32 mouse cellular contexts compared by ENCODE assay signal in genomic region chr3:108892914-108893313, GRCm38 (mm10). TPM values are rescaled to one million over a fixed set of nuclear protein-coding genes. Genes with fewer than 3 reads are reported as not detected.
DNase-seq lines count a peak whose midpoint lies in the region; ATAC-seq and TF ChIP-seq lines count a peak whose summit lies in the region.
"Had no signal": no experiment of that assay in that cellular context is flagged by ENCODE, and none has a peak within 500 bp of the region (broad histone marks: within the 10 kb centered on the region; RNA-seq: fewer than 3 reads in every experiment).

No protein-coding gene starts in this region.

- WGBS in intestine, embryonic 16.5 days = 44% methylated on average over 4 of the region's 4 CpGs
- WGBS in small intestine, adult 2 months = 32% methylated on average over 4 of the region's 4 CpGs

- DNase-seq in heart, adult 11 months = peak; percentile 29
- no peak for DNase-seq in heart, postnatal 4 days
- no peak for DNase-seq in left cerebral cortex, postnatal 36 days (ENCODE audit: low spot score in 2 of 2)
- no peak for DNase-seq in lung, postnatal 4 days
- DNase-seq: adrenal gland, adult 8-10 months; adrenal gland, postnatal 25 days; cerebellum, adult 11-12 months; cerebellum, adult 8-10 months; cerebellum, postnatal 10 days; cerebellum, postnatal 36 days; embryo, embryonic 11 days; gastrocnemius, postnatal 10 days; gastrocnemius, postnatal 36 days; heart, adult 2 months; heart, postnatal 14 days had no signal

- H3K36me3 ChIP-seq in intestine, embryonic 16.5 days (ENCODE audit: control insufficient read depth, insufficient read depth, low read length) = no peaks in the 10 kb centered on the region
- no peaks in the 10 kb centered on the region for H3K36me3 ChIP-seq in small intestine, adult 2 months (ENCODE audit: control insufficient read depth, insufficient read depth, low read length)
- H3K36me3 ChIP-seq: embryonic facial prominence, embryonic 10.5 days; embryonic facial prominence, embryonic 13.5 days; forebrain, embryonic 10.5 days; heart, embryonic 10.5 days; heart, embryonic 13.5 days; hindbrain, embryonic 12.5 days; hindbrain, embryonic 15.5 days had no signal

- no peak for TF ChIP-seq CTCF in small intestine, adult 2 months (IDR thresholded peaks at IDR 0.05; ENCODE audit: extremely low read depth, insufficient read length, insufficient replicate concordance, low read depth, low read length)

- H3K9me3 ChIP-seq in intestine, embryonic 16.5 days (ENCODE audit: control insufficient read depth, low read length) = no peaks in the 10 kb centered on the region
- H3K9me3 ChIP-seq: embryonic facial prominence, embryonic 10.5 days; embryonic facial prominence, embryonic 13.5 days; forebrain, embryonic 10.5 days; forebrain, embryonic 13.5 days; heart, embryonic 10.5 days; heart, embryonic 13.5 days; hindbrain, embryonic 12.5 days; hindbrain, embryonic 15.5 days had no signal

- no peak for TF ChIP-seq POLR2A in small intestine, adult 2 months (IDR thresholded peaks at IDR 0.05; ENCODE audit: low read depth, low read length)

- no peak overlapping the region for H3K4me2 ChIP-seq in intestine, embryonic 16.5 days (ENCODE audit: low read depth, low read length)
- H3K4me2 ChIP-seq: embryonic facial prominence, embryonic 13.5 days; forebrain, embryonic 13.5 days; heart, embryonic 13.5 days; hindbrain, embryonic 12.5 days; hindbrain, embryonic 15.5 days had no signal

- H3K9ac ChIP-seq in intestine, embryonic 16.5 days (ENCODE audit: low read depth, low read length) = no peak overlapping the region
- H3K9ac ChIP-seq: embryonic facial prominence, embryonic 13.5 days; forebrain, embryonic 13.5 days; heart, embryonic 13.5 days; hindbrain, embryonic 12.5 days; hindbrain, embryonic 15.5 days had no signal

- intact Hi-C loops in left cerebral cortex, postnatal 36 days (cut with DNase I) = no loop called here

- H3K27ac ChIP-seq in intestine, embryonic 16.5 days (ENCODE audit: low read length) = 0 out of 2 replicates have a peak overlapping the region, but pooled peaks have one; percentile 39
- H3K27ac ChIP-seq in small intestine, adult 2 months (ENCODE audit: insufficient read depth, low read depth, low read length) = peak overlapping the region; percentile 43
- H3K27ac ChIP-seq: embryonic facial prominence, embryonic 10.5 days; embryonic facial prominence, embryonic 13.5 days; forebrain, embryonic 10.5 days; forebrain, embryonic 13.5 days; heart, adult 2 months; heart, embryonic 10.5 days; heart, embryonic 13.5 days; hindbrain, embryonic 12.5 days; hindbrain, embryonic 15.5 days had no signal

- no peaks in the 10 kb centered on the region for H3K4me1 ChIP-seq in intestine, embryonic 16.5 days (ENCODE audit: control insufficient read depth, insufficient read depth, low read length)
- H3K4me1 ChIP-seq in small intestine, adult 2 months (ENCODE audit: control insufficient read depth, insufficient read depth, insufficient read length, low read length) = peaks cover 4% of the 10 kb centered on the region; the same call in 1 of the 2 replicates
- H3K4me1 ChIP-seq: embryonic facial prominence, embryonic 10.5 days; embryonic facial prominence, embryonic 13.5 days; forebrain, embryonic 10.5 days; forebrain, embryonic 13.5 days; heart, embryonic 10.5 days; heart, embryonic 13.5 days; hindbrain, embryonic 12.5 days; hindbrain, embryonic 15.5 days had no signal

- no peaks in the 10 kb centered on the region for H3K27me3 ChIP-seq in intestine, embryonic 16.5 days (replicated peaks; ENCODE audit: control insufficient read depth, insufficient read depth, low read length)
- no peaks in the 10 kb centered on the region for H3K27me3 ChIP-seq in small intestine, adult 2 months (ENCODE audit: control insufficient read depth, insufficient read depth, low read length)
- H3K27me3 ChIP-seq: embryonic facial prominence, embryonic 13.5 days; forebrain, embryonic 13.5 days; heart, embryonic 13.5 days; hindbrain, embryonic 12.5 days; hindbrain, embryonic 15.5 days had no signal

- peak; percentile 92 for ATAC-seq in intestine, embryonic 16.5 days
- ATAC-seq: activated CD4-positive, CD25-positive, alpha-beta regulatory T cell, adult 4 months; forebrain, embryonic 13.5 days; forebrain, embryonic 16.5 days had no signal

- no peak overlapping the region for H3K4me3 ChIP-seq in intestine, embryonic 16.5 days (ENCODE audit: low read length)
- no peak overlapping the region for H3K4me3 ChIP-seq in small intestine, adult 2 months (ENCODE audit: low read depth, low read length)
- H3K4me3 ChIP-seq: embryonic facial prominence, embryonic 10.5 days; embryonic facial prominence, embryonic 13.5 days; erythroblast, embryonic 14.5 days; forebrain, embryonic 10.5 days; forebrain, embryonic 13.5 days; heart, adult 2 months; heart, embryonic 10.5 days; heart, embryonic 13.5 days; hindbrain, embryonic 12.5 days; hindbrain, embryonic 15.5 days had no signal

RNA-seq across cellular contexts. Expression of gene Fndc7, which starts 3.1 kb away (rescaled TPM):
- total RNA-seq in heart, postnatal 4 days (2021) = under 1 TPM; 0.09 to 0.14 TPM
- 0.11 and 0.47 TPM in 2 replicates for polyA plus RNA-seq in intestine, embryonic 16.5 days (2015; fragmentation: Nextera tagmentation; extraction: Ambion mirVana)
- 0.10 TPM in 2 replicates for polyA plus RNA-seq in small intestine, adult 2 months (2012; rRNA removed)
- not detected for total RNA-seq in left cerebral cortex, postnatal 36 days (2021)
- total RNA-seq: gastrocnemius, adult 18-20 months; hematopoietic stem cell, adult 5-6 weeks had no signal
- polyA plus RNA-seq: erythroblast, embryonic 14.5 days; forebrain, embryonic 10.5 days; forebrain, embryonic 13.5 days; forebrain, embryonic 16.5 days had no signal

RNA-seq across cellular contexts. Expression of gene Prpf38b, which starts 18.6 kb away (rescaled TPM):
- 10 to 100 TPM; 31.8 to 36.2 TPM for total RNA-seq in heart, postnatal 4 days (2021)
- polyA plus RNA-seq in intestine, embryonic 16.5 days (2015; fragmentation: Nextera tagmentation; extraction: Ambion mirVana) = 53.6 and 57.8 TPM in 2 replicates
- 38.0 and 73.9 TPM in 2 replicates for polyA plus RNA-seq in small intestine, adult 2 months (2012; rRNA removed)
- 10 to 100 TPM; 28.0 to 54.5 TPM for total RNA-seq in left cerebral cortex, postnatal 36 days (2021)

RNA-seq across cellular contexts. Expression of gene Henmt1, which starts 46.8 kb away (rescaled TPM):
- total RNA-seq in heart, postnatal 4 days (2021) = not detected
- 0.12 and 0.28 TPM in 2 replicates for polyA plus RNA-seq in intestine, embryonic 16.5 days (2015; fragmentation: Nextera tagmentation; extraction: Ambion mirVana)
- polyA plus RNA-seq in small intestine, adult 2 months (2012; rRNA removed) = not detected in 2 replicates
- total RNA-seq in left cerebral cortex, postnatal 36 days (2021) = 1 to 10 TPM; 1.3 to 2.3 TPM
- total RNA-seq: adrenal gland, postnatal 25 days; gastrocnemius, adult 18-20 months; gastrocnemius, postnatal 10 days; gastrocnemius, postnatal 36 days; heart, adult 2 months; heart, postnatal 14 days had no signal
- polyA plus RNA-seq: erythroblast, embryonic 14.5 days; heart, adult 2 months; heart, embryonic 13.5 days had no signal

RNA-seq across cellular contexts. Expression of gene Gm9857, which starts 47.3 kb away (rescaled TPM):
- total RNA-seq in heart, postnatal 4 days (2021) = not detected
- not detected in 2 replicates for polyA plus RNA-seq in intestine, embryonic 16.5 days (2015; fragmentation: Nextera tagmentation; extraction: Ambion mirVana)
- polyA plus RNA-seq in small intestine, adult 2 months (2012; rRNA removed) = not detected in 2 replicates
- total RNA-seq in left cerebral cortex, postnatal 36 days (2021) = not detected
- total RNA-seq: adrenal gland, adult 8-10 months; adrenal gland, postnatal 25 days; gastrocnemius, adult 18-20 months; gastrocnemius, postnatal 10 days; gastrocnemius, postnatal 36 days; heart, adult 2 months; heart, postnatal 14 days; hematopoietic stem cell, adult 5-6 weeks had no signal
- polyA plus RNA-seq: activated CD4-positive, CD25-positive, alpha-beta regulatory T cell, adult 4 months; cortical plate, adult 2 months; embryonic facial prominence, embryonic 10.5 days; embryonic facial prominence, embryonic 13.5 days; erythroblast, embryonic 14.5 days; forebrain, embryonic 10.5 days; forebrain, embryonic 13.5 days; heart, adult 2 months; heart, embryonic 10.5 days; heart, embryonic 13.5 days; heart, embryonic 16.5 days; hindbrain, embryonic 12.5 days; hindbrain, embryonic 15.5 days had no signal

RNA-seq across cellular contexts. Expression of gene Stxbp3, which starts 52.6 kb away (rescaled TPM):
- 10 to 100 TPM; 30.6 to 31.7 TPM for total RNA-seq in heart, postnatal 4 days (2021)
- 49.6 and 52.1 TPM in 2 replicates for polyA plus RNA-seq in intestine, embryonic 16.5 days (2015; fragmentation: Nextera tagmentation; extraction: Ambion mirVana)
- polyA plus RNA-seq in small intestine, adult 2 months (2012; rRNA removed) = 1.7 and 4.5 TPM in 2 replicates
- total RNA-seq in left cerebral cortex, postnatal 36 days (2021) = 10 to 100 TPM; 22.4 to 23.7 TPM
